Mouse (Mus musculus): ENCODE data around the gene Kcnd3. TPM values are rescaled to one million over a fixed set of nuclear protein-coding genes. Genes with fewer than 3 reads are reported as not detected.
"Not testable (repeated sequence)": the region's sequence is repeated elsewhere in the genome, so short reads cannot be mapped to it uniquely, and the experiment has no call there.

Kcnd3 gene
- polyA plus RNA-seq, 1 experiment from 2014 or later: 7.1 TPM

GRCm38 (mm10) chr3:105699241-105699933, 247.3 kb downstream of the Kcnd3 start:
- H3K4me3 ChIP-seq: no peak overlapping the region
- H3K27me3 ChIP-seq: peaks cover 23% of the 10 kb centered on the region
- 73% methylated on average over 3 of the region's 3 CpGs for WGBS
- H3K4me2 ChIP-seq: no peak overlapping the region
- no peak overlapping the region for H3K9ac ChIP-seq
- peaks cover 37% of the 10 kb centered on the region for H3K4me1 ChIP-seq (replicated peaks)
- H3K9me3 ChIP-seq: no peaks in the 10 kb centered on the region
- no peaks in the 10 kb centered on the region for H3K36me3 ChIP-seq
- H3K27ac ChIP-seq: no peak overlapping the region
- no peak for ATAC-seq (ENCODE audit: low FRiP score)

GRCm38 (mm10) chr3:105700786-105701185, 248.7 kb downstream of the Kcnd3 start:
- peaks cover 28% of the 10 kb centered on the region for H3K27me3 ChIP-seq
- ATAC-seq (ENCODE audit: low FRiP score); H3K27ac ChIP-seq; H3K36me3 ChIP-seq; H3K9me3 ChIP-seq; H3K4me2 ChIP-seq; H3K9ac ChIP-seq; H3K4me3 ChIP-seq: not testable (repeated sequence)
- WGBS: 38% methylated on average over 1 of the region's 1 CpGs
- peaks cover 35% of the 10 kb centered on the region for H3K4me1 ChIP-seq (replicated peaks)

GRCm38 (mm10) chr3:105701399-105701798, 249.3 kb downstream of the Kcnd3 start:
- H3K27ac ChIP-seq: no peak overlapping the region
- no peak overlapping the region for H3K4me2 ChIP-seq
- no peaks in the 10 kb centered on the region for H3K9me3 ChIP-seq
- H3K4me1 ChIP-seq (replicated peaks): peaks cover 35% of the 10 kb centered on the region
- no peak overlapping the region for H3K9ac ChIP-seq
- ATAC-seq (ENCODE audit: low FRiP score): no peak
- peaks cover 33% of the 10 kb centered on the region for H3K27me3 ChIP-seq
- no peaks in the 10 kb centered on the region for H3K36me3 ChIP-seq
- WGBS: 76% methylated on average over 5 of the region's 5 CpGs
- H3K4me3 ChIP-seq: no peak overlapping the region

GRCm38 (mm10) chr3:105703571-105703970, 251.4 kb downstream of the Kcnd3 start:
- H3K9me3 ChIP-seq: no peaks in the 10 kb centered on the region
- H3K27ac ChIP-seq: no peak overlapping the region
- peak overlapping the region; percentile 99 for H3K4me2 ChIP-seq
- H3K9ac ChIP-seq: no peak overlapping the region
- WGBS: 52% methylated on average over 6 of the region's 6 CpGs
- H3K4me1 ChIP-seq (replicated peaks): peaks cover 38% of the 10 kb centered on the region
- no peak overlapping the region for H3K4me3 ChIP-seq
- no peak for ATAC-seq (ENCODE audit: low FRiP score)
- H3K27me3 ChIP-seq: peaks cover 48% of the 10 kb centered on the region
- H3K36me3 ChIP-seq: no peaks in the 10 kb centered on the region

- no peaks in the 10 kb centered on the region for H3K9me3 ChIP-seq
- peak within 1 kb of the TSS; percentile 66 for H3K27ac ChIP-seq
- H3K36me3 ChIP-seq: no peaks in the 10 kb centered on the region
- peaks cover 38% of the 10 kb centered on the region for H3K4me1 ChIP-seq (replicated peaks)
- peak within 1 kb of the TSS; percentile 56 for H3K4me3 ChIP-seq
- H3K9ac ChIP-seq: peak within 1 kb of the TSS; percentile 79
- ATAC-seq (ENCODE audit: low FRiP score): peak; percentile 96
- H3K4me2 ChIP-seq: peak within 1 kb of the TSS; percentile 99
- peaks cover 48% of the 10 kb centered on the region for H3K27me3 ChIP-seq
- WGBS: 2% methylated on average over 39 of the region's 43 CpGs
Measured at GRCm38 (mm10) chr3:105704031-105705008, 252.2 kb downstream of the Kcnd3 start, which contains the start of gene Inka2. Inka2 (plus strand) TSS chr3:105704599.

GRCm38 (mm10) chr3:105705061-105705549, 253.0 kb downstream of the Kcnd3 start:
- Histone ChIP-seq H3K9me3 (no peaks in the 10 kb centered on the region), H3K27ac (peak overlapping the region; percentile 66), H3K4me1 (replicated peaks) (peaks cover 38% of the 10 kb centered on the region), H3K9ac (peak overlapping the region; percentile 79), H3K4me3 (peak overlapping the region; percentile 56), H3K27me3 (peaks cover 48% of the 10 kb centered on the region), H3K4me2 (peak overlapping the region; percentile 99), H3K36me3 (no peaks in the 10 kb centered on the region)
- peak; percentile 73 for ATAC-seq (ENCODE audit: low FRiP score)
- 0% methylated on average over 28 of the region's 28 CpGs for WGBS

- Histone ChIP-seq H3K27me3 (peaks cover 48% of the 10 kb centered on the region), H3K9ac (peak overlapping the region; percentile 79), H3K36me3 (no peaks in the 10 kb centered on the region), H3K9me3 (no peaks in the 10 kb centered on the region), H3K4me2 (peak overlapping the region; percentile 99), H3K4me3 (peak overlapping the region; percentile 56), H3K4me1 (replicated peaks) (peaks cover 43% of the 10 kb centered on the region), H3K27ac (peak overlapping the region; percentile 66; the same call in 1 of the 2 replicates)
- no peak for ATAC-seq (ENCODE audit: low FRiP score)
- WGBS: 18% methylated on average over 3 of the region's 3 CpGs
Measured at GRCm38 (mm10) chr3:105705561-105705960, 253.4 kb downstream of the Kcnd3 start.

GRCm38 (mm10) chr3:105706366-105707020, 254.4 kb downstream of the Kcnd3 start:
- Histone ChIP-seq H3K9me3 (no peaks in the 10 kb centered on the region), H3K4me1 (replicated peaks) (peaks cover 45% of the 10 kb centered on the region), H3K27me3 (peaks cover 46% of the 10 kb centered on the region), H3K4me3 (peak overlapping the region; percentile 56), H3K9ac (0 out of 2 replicates have a peak overlapping the region, but pooled peaks have one; percentile 79), H3K4me2 (peak overlapping the region; percentile 99), H3K27ac (no peak overlapping the region), H3K36me3 (no peaks in the 10 kb centered on the region)
- no peak for ATAC-seq (ENCODE audit: low FRiP score)
- WGBS: 44% methylated on average over 4 of the region's 4 CpGs

GRCm38 (mm10) chr3:105707590-105707989, 255.5 kb downstream of the Kcnd3 start:
- Histone ChIP-seq H3K4me2 (peak overlapping the region; percentile 33), H3K4me1 (replicated peaks) (peaks cover 49% of the 10 kb centered on the region), H3K4me3 (no peak overlapping the region), H3K27me3 (peaks cover 36% of the 10 kb centered on the region), H3K27ac (no peak overlapping the region), H3K36me3 (no peaks in the 10 kb centered on the region), H3K9ac (no peak overlapping the region), H3K9me3 (no peaks in the 10 kb centered on the region)
- 16% methylated on average over 7 of the region's 7 CpGs for WGBS
- no peak for ATAC-seq (ENCODE audit: low FRiP score)

- H3K4me3 ChIP-seq: no peak overlapping the region
- H3K27ac ChIP-seq: no peak overlapping the region
- peaks cover 47% of the 10 kb centered on the region for H3K4me1 ChIP-seq (replicated peaks)
- H3K27me3 ChIP-seq: peaks cover 23% of the 10 kb centered on the region
- peak; percentile 59; the same call in 1 of the 2 replicates for ATAC-seq (ENCODE audit: low FRiP score)
- 51% methylated on average over 6 of the region's 6 CpGs for WGBS
- H3K9ac ChIP-seq: no peak overlapping the region
- no peaks in the 10 kb centered on the region for H3K9me3 ChIP-seq
- no peak overlapping the region for H3K4me2 ChIP-seq
- no peaks in the 10 kb centered on the region for H3K36me3 ChIP-seq
Measured at GRCm38 (mm10) chr3:105710246-105710645, 258.1 kb downstream of the Kcnd3 start.

- no peak overlapping the region for H3K9ac ChIP-seq
- no peak overlapping the region for H3K4me3 ChIP-seq
- no peak overlapping the region for H3K4me2 ChIP-seq
- WGBS: 65% methylated on average over 7 of the region's 7 CpGs
- H3K36me3 ChIP-seq: no peaks in the 10 kb centered on the region
- H3K27ac ChIP-seq: no peak overlapping the region
- peaks cover 17% of the 10 kb centered on the region for H3K27me3 ChIP-seq
- no peak for ATAC-seq (ENCODE audit: low FRiP score)
- no peaks in the 10 kb centered on the region for H3K9me3 ChIP-seq
- H3K4me1 ChIP-seq (replicated peaks): peaks cover 42% of the 10 kb centered on the region
Measured at GRCm38 (mm10) chr3:105711741-105712140, 259.6 kb downstream of the Kcnd3 start.

- H3K27me3 ChIP-seq: peaks cover 7% of the 10 kb centered on the region; the same call in 1 of the 2 replicates
- no peak overlapping the region for H3K9ac ChIP-seq
- H3K36me3 ChIP-seq: no peaks in the 10 kb centered on the region
- H3K4me1 ChIP-seq (replicated peaks): peaks cover 43% of the 10 kb centered on the region
- H3K4me2 ChIP-seq: no peak overlapping the region
- H3K27ac ChIP-seq: no peak overlapping the region
- no peak for ATAC-seq (ENCODE audit: low FRiP score)
- no peak overlapping the region for H3K4me3 ChIP-seq
- no peaks in the 10 kb centered on the region for H3K9me3 ChIP-seq
Measured at GRCm38 (mm10) chr3:105712827-105713226, 260.7 kb downstream of the Kcnd3 start.
